Mouse (Mus musculus) CH12.LX (cell line): ENCODE measurements around the gene Rps6kb2. TPM values are rescaled to one million over a fixed set of nuclear protein-coding genes. Genes with fewer than 3 reads are reported as not detected.

Experiments
- DNase-seq: peaks from one replicate; pipeline ENCODE4 v3.0.0-alpha.2; 2013; ENCODE audit errors: extremely low read depth
- H3K27ac ChIP-seq: 2 replicates; pipeline ENCODE4 v1.5.1; 2012; ENCODE audit warnings: low read depth, mild to moderate bottlenecking, control low read depth, moderate library complexity; ENCODE audit not compliant: insufficient read depth
- H3K27me3 ChIP-seq: replicated peaks from 2 replicates; pipeline ENCODE3; 2012; ENCODE audit warnings: inconsistent platforms
- H3K36me3 ChIP-seq, 2 experiments: replicated peaks in 1 of 2; 2 replicates each; pipeline versions ENCODE3 to v1.6.1; 2012; ENCODE audit warnings: inconsistent platforms in 1 of 2, low read length in 1 of 2, mild to moderate bottlenecking in 1 of 2, mixed read lengths in 1 of 2, moderate library complexity in 1 of 2; ENCODE audit not compliant: control insufficient read depth in 1 of 2, insufficient read depth in 1 of 2
- H3K4me1 ChIP-seq, 2 experiments: 2 replicates each; pipeline ENCODE4 v1.6.1; 2012; ENCODE audit warnings: inconsistent platforms in 1 of 2, moderate library complexity in 1 of 2; ENCODE audit not compliant: insufficient read depth in 2 of 2, control insufficient read depth in 1 of 2
- H3K4me2 ChIP-seq: 2 replicates; pipeline ENCODE4 v1.6.1; 2012; ENCODE audit warnings: low read depth, mild to moderate bottlenecking, control low read depth; ENCODE audit not compliant: poor library complexity, insufficient read depth, severe bottlenecking
- H3K4me3 ChIP-seq, 3 experiments: fragments of 150-350 bp in 1 of 3; sonication (generic) in 1 of 3; replicated peaks in 1 of 3; 2 replicates each; pipeline versions ENCODE3 to v1.5.1; 2011 to 2012; ENCODE audit warnings: low read depth in 2 of 3, low read length in 2 of 3, mild to moderate bottlenecking in 2 of 3, moderate library complexity in 2 of 3, control low read depth in 1 of 3, improper control_type of control experiment in 1 of 3, inconsistent platforms in 1 of 3, mixed read lengths in 1 of 3; ENCODE audit not compliant: poor library complexity in 1 of 3
- H3K79me2 ChIP-seq: replicated peaks from 2 replicates; pipeline ENCODE4 v1.6.1; 2012; ENCODE audit warnings: mild to moderate bottlenecking, moderate library complexity; ENCODE audit not compliant: control insufficient read depth, poor library complexity, insufficient read depth, severe bottlenecking; ENCODE audit errors: extremely low read depth
- H3K9ac ChIP-seq: 2 replicates; pipeline ENCODE4 v1.6.1; 2012; ENCODE audit warnings: low read depth, mild to moderate bottlenecking, control low read depth, moderate library complexity; ENCODE audit not compliant: insufficient read depth
- H3K9me3 ChIP-seq: replicated peaks from 2 replicates; pipeline ENCODE3; 2012; ENCODE audit warnings: low read length, inconsistent platforms, mixed read lengths
- E2F4 ChIP-seq: IDR thresholded peaks from 2 replicates; pipeline ENCODE4 v1.6.1; 2011; ENCODE audit warnings: low read depth, low read length, improper control_type of control experiment; ENCODE audit not compliant: insufficient replicate concordance
- EP300 ChIP-seq: IDR thresholded peaks from 2 replicates; pipeline ENCODE4 v1.6.1; 2011; ENCODE audit warnings: low read length, improper control_type of control experiment
- IRF4 ChIP-seq: IDR thresholded peaks from 2 replicates; pipeline ENCODE4 v1.6.1; 2014; ENCODE audit warnings: low read depth, mild to moderate bottlenecking, inconsistent platforms, low read length, improper control_type of control experiment
- JUND ChIP-seq: conservative IDR thresholded peaks from 2 replicates; pipeline ENCODE4 v1.6.1; 2011; ENCODE audit warnings: low read depth, low read length, improper control_type of control experiment
- MAFK ChIP-seq: IDR thresholded peaks from 2 replicates; pipeline ENCODE4 v1.6.1; 2011; ENCODE audit warnings: low read length, improper control_type of control experiment; ENCODE audit not compliant: insufficient replicate concordance
- MAZ ChIP-seq: IDR thresholded peaks from 2 replicates; pipeline ENCODE4 v1.6.1; 2012; ENCODE audit warnings: low read depth, mild to moderate bottlenecking, inconsistent platforms, low read length, improper control_type of control experiment, moderate library complexity
- NRF1 ChIP-seq: IDR thresholded peaks from 2 replicates; pipeline ENCODE4 v1.6.1; 2014; ENCODE audit warnings: low read depth, mild to moderate bottlenecking, inconsistent platforms, low read length, improper control_type of control experiment, moderate library complexity
- POLR2A ChIP-seq: IDR thresholded peaks from 2 replicates; pipeline ENCODE4 v1.6.1; 2011; ENCODE audit warnings: low read depth, mild to moderate bottlenecking, improper control_type of control experiment, low read length
- POLR2AphosphoS2 ChIP-seq: IDR thresholded peaks from 2 replicates; pipeline ENCODE4 v1.6.1; 2011; ENCODE audit warnings: low read depth, low read length, improper control_type of control experiment
- RCOR1 ChIP-seq: conservative IDR thresholded peaks from 2 replicates; pipeline ENCODE4 v1.6.1; 2012; ENCODE audit warnings: low read depth, mild to moderate bottlenecking, inconsistent platforms, low read length, improper control_type of control experiment
- SIN3A ChIP-seq: IDR thresholded peaks from 2 replicates; pipeline ENCODE4 v1.6.1; 2012; ENCODE audit warnings: low read length, improper control_type of control experiment, inconsistent platforms
- TBP ChIP-seq: conservative IDR thresholded peaks from 2 replicates; pipeline ENCODE4 v1.6.1; 2011; ENCODE audit warnings: low read depth, low read length, improper control_type of control experiment
- TCF12 ChIP-seq: IDR thresholded peaks from 2 replicates; pipeline ENCODE4 v1.6.1; 2014; ENCODE audit warnings: low read depth, mild to moderate bottlenecking, inconsistent platforms, low read length, improper control_type of control experiment
- UBTF ChIP-seq: IDR thresholded peaks from 2 replicates; pipeline ENCODE4 v1.6.1; 2012; ENCODE audit warnings: low read depth, mild to moderate bottlenecking, inconsistent platforms, low read length, improper control_type of control experiment, moderate library complexity
- USF1 ChIP-seq: IDR thresholded peaks from 2 replicates; pipeline ENCODE4 v1.6.1; 2014; ENCODE audit warnings: low read depth, mild to moderate bottlenecking, inconsistent platforms, low read length, improper control_type of control experiment
- ZC3H11A ChIP-seq: IDR thresholded peaks from 2 replicates; pipeline ENCODE4 v1.6.1; 2012; ENCODE audit warnings: low read depth, mild to moderate bottlenecking, inconsistent platforms, low read length, improper control_type of control experiment
- ZKSCAN1 ChIP-seq: IDR thresholded peaks from 2 replicates; pipeline ENCODE4 v1.6.1; 2012; ENCODE audit warnings: low read depth, inconsistent platforms, low read length, improper control_type of control experiment, borderline replicate concordance
- ZMIZ1 ChIP-seq: IDR thresholded peaks from 2 replicates; pipeline ENCODE4 v1.6.1; 2012; ENCODE audit warnings: low read depth, mild to moderate bottlenecking, inconsistent platforms, low read length, improper control_type of control experiment
- ZNF384 ChIP-seq: IDR thresholded peaks from 2 replicates; pipeline ENCODE4 v1.6.1; 2012; ENCODE audit warnings: low read depth, low read length, improper control_type of control experiment, inconsistent platforms
- dilution Hi-C: fragments of 300-500 bp; cut with MboI; formaldehyde crosslinking; loops from 2 replicates; pipeline ENCODE4 v1.14.3; 2020; ENCODE audit warnings: low sequenced_read_pairs; ENCODE audit not compliant: extremely low pct_unique_long_range_greater_than_20kb, extremely low pct_ligation_motif_present
- in situ Hi-C: fragments of 300-500 bp; cut with MboI; formaldehyde crosslinking; loops from 3 replicates; pipeline ENCODE4 v1.14.3; 2019; ENCODE audit warnings: low sequenced_read_pairs, low pct_ligation_motif_present, low pct_unique_long_range_greater_than_20kb, mixed read lengths
- polyA plus RNA-seq: library from polyadenylated mRNA; unstranded; fragments of >175 nt; gene quantifications from 2 replicates; pipeline ENCODE4 v1.2.1, GENCODE M21; 2012; ENCODE audit warnings: low read depth; ENCODE audit not compliant: insufficient read length
- total RNA-seq, 2 experiments: library from RNA; depleted of rRNA; stranded (reverse); fragments of 300-350 nt in 1 of 2; fragments of >200 nt in 1 of 2; gene quantifications; 2 replicates each; pipeline ENCODE4 v1.2.3; 2012 to 2014

Rps6kb2 gene
- total and polyA plus RNA-seq, 3 experiments = 9.7 to 26.6 (median 20.7) TPM

DNA sequence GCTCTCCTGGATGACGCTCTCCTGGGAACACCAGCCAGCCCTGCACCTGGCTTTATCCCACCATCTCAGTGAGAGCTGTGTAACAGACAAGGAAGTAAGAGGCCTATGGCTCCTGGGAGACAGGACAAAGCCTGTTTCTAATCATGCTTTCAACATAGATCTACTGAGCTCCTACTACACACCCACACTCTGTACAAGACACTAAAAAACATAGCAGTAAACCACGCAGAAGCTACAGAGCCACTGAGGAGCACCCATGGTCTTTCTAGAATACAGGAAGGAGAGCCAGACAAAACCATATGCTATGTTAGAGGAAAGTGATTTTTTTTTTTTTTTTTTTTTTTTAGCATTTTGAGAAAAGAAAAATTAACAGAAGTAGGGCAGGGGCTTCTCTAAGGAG is 44.8 kb downstream of the Rps6kb2 start:
- in situ Hi-C loops = no loop called here
- Histone ChIP-seq H3K79me2 (0 out of 2 replicates have a peak, but pooled peaks cover 2% of the 10 kb centered on the region), H3K4me1 (peaks cover 20 to 73% of the 10 kb centered on the region in 2 experiments), H3K9me3 (no peaks in the 10 kb centered on the region), H3K27ac (no peak overlapping the region), H3K4me2 (no peak overlapping the region), H3K4me3 (no peak overlapping the region), H3K9ac (no peak overlapping the region), H3K27me3 (no peaks in the 10 kb centered on the region), H3K36me3 (peaks cover 37 to 57% of the 10 kb centered on the region in 2 experiments)
- DNase-seq = no peak
- TF ChIP-seq EP300 = no peak
- no peak for TF ChIP-seq IRF4
- no peak for TF ChIP-seq USF1
- TF ChIP-seq ZNF384 = no peak
- no peak for TF ChIP-seq SIN3A
- no peak for TF ChIP-seq JUND
- TF ChIP-seq UBTF = no peak
- TF ChIP-seq POLR2AphosphoS2 = no peak
- no peak for TF ChIP-seq ZMIZ1
- no peak for TF ChIP-seq E2F4
- TF ChIP-seq TBP = no peak
- TF ChIP-seq ZC3H11A = no peak
- no peak for TF ChIP-seq ZKSCAN1
- TF ChIP-seq NRF1 = no peak
- dilution Hi-C loops = no loop called here

DNA sequence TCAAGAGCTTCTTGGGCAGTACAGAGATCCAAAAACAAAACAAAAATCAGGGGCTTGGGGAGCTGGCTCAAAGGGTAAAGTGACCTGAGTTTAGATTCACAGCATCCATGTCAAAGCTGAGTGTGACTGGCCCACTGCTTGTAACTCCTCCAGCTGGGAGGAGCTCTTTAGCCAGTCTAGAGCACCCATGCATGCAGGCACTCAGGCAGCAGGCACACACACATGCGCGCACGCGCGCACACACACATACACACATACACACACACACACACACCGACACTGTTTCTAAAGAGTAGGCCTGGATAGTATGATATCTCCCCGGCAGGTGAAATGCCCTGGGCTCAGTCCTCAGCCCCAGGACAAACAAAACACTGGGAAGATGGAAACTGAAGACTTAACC is 46.1 kb downstream of the Rps6kb2 start:
- H3K36me3 ChIP-seq = peaks cover 51 to 70% of the 10 kb centered on the region in 2 experiments
- H3K27me3 ChIP-seq = no peaks in the 10 kb centered on the region
- no peak overlapping the region for H3K27ac ChIP-seq
- 0 out of 2 replicates have a peak, but pooled peaks cover 2% of the 10 kb centered on the region for H3K79me2 ChIP-seq
- H3K9me3 ChIP-seq = no peaks in the 10 kb centered on the region
- in situ Hi-C loops (no loop called here), dilution Hi-C loops (no loop called here)
- DNase-seq = no peak
- H3K4me2 ChIP-seq = no peak overlapping the region
- no peak overlapping the region for H3K9ac ChIP-seq
- TF ChIP-seq TCF12 = no peak
- TF ChIP-seq POLR2AphosphoS2 = no peak
- TF ChIP-seq POLR2A = no peak
- TF ChIP-seq MAZ = no peak
- TF ChIP-seq NRF1 = no peak
- no peak for TF ChIP-seq RCOR1
- TF ChIP-seq ZKSCAN1 = no peak
- no peak for TF ChIP-seq MAFK
- no peak for TF ChIP-seq ZMIZ1
- no peak overlapping the region for H3K4me3 ChIP-seq
- H3K4me1 ChIP-seq = peaks cover 24 to 73% of the 10 kb centered on the region in 2 experiments
